Mouse (Mus musculus): ENCODE measurements around the gene Pithd1. TPM values are rescaled to one million over a fixed set of nuclear protein-coding genes. Genes with fewer than 3 reads are reported as not detected.
A peak's percentile ranks its signal among the peaks of the same experiment; 100 is the strongest.

Pithd1 gene
- total RNA-seq, 2 experiments from 2014 or later, result 24.4 to 72.0 TPM

DNA sequence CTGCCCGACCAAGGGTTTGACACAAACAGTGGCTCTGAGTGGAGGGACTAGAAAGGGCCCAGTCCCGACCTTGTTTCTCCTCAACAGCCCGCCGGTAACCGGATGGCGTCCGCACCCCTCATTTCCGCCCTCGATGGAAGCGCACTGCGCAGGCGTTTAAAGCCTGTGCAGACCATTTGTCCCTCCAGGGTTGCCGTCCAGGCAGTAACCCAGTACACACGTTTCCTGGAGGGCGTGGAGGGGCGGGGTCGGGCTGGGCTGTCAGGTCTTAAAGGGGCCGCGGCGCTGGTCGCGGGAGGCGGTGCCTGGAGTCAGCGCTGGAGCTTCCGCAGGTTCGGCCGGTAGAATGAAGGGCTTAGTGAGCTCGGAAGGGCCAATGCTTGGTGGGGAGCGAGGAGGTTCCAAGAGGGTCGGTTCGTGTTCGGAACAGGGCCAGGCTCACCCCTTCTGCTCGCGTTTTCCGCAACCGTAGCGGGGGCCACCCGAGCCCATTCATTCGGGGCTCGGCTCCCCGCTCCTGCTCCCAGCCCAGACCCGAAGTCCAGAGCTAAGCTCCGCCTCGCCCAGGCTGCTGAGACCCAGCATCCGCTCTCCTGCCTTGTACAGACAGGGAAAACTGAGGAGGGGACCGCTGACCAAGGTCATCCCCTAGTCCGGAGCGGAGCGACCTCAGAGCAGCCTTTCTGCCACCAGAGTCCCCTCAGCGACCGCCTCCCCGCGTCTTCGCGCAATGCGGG, 23.4 kb downstream of the Pithd1 start, which contains the start of gene Gale:
TSS of gene Gale (plus strand) at position 271 of the 737 bp plus-strand sequence.
- peak; percentile 82 for ATAC-seq (replicated peaks; ENCODE audit: low FRiP score, poor library complexity, severe bottlenecking)

DNA sequence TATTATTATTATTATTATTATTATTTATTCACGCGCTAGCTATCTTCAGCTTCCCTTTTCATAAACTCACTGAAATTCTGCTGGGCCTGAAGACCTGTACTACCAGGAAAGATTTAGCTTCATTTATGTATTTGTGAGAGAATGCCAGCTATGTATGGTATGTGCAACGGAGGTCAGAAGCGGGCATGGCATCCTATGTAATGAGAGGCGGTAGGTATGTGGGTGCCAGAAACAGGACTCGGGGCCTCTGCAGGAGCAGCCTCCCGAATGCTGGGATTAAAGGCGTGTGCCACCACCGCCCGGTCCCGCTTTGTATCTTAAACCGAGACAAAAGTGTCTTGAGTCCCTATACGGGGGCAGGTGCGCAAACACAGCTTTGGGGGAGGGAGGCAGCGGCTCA, 24.1 kb downstream of the Pithd1 start:
- peak; percentile 1 for ATAC-seq (replicated peaks; ENCODE audit: low FRiP score, poor library complexity, severe bottlenecking)

DNA sequence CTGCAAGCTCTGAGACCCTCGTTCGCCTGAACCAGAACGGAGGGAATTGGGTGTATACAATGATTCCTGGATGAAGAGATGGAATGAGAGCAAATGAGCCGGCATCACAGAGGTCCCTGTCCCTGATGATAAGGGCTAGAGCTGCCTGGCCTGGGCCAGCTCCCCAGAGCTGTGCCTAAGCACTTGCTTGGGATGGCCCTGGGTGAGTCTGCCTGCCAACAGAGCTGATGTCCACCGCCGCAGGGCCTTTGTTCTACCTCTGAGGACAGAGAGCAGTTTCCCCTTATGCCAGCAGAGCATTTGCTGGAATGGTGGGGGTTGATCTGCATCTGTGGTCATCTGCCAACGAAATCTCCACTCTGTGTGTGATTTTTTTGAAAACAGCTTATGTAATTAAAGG, 24.9 kb downstream of the Pithd1 start:
- ATAC-seq (replicated peaks; ENCODE audit: low FRiP score, poor library complexity, severe bottlenecking), result no peak

DNA sequence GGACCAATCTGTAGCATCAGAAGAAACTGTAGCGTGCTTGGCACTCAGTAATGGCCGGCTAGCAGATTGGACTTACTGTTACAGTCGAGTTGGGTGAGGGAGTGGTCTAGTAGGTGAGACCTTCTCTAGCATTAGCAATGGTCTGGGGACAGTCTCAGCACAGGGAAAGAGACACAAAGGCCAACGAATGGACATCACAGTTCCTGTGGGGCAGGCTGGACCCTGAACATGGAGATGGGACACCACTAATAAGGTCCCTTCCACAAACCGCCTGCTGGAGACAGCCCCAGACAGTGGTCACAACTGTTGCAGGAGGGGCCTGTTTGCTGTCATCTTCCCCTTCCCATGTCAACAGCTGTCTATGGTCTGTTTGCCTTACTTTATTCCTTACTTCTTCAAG, 25.4 kb downstream of the Pithd1 start:
- no peak for ATAC-seq (replicated peaks; ENCODE audit: low FRiP score, poor library complexity, severe bottlenecking)

- peak; percentile 59 for ATAC-seq (replicated peaks; ENCODE audit: low FRiP score, poor library complexity, severe bottlenecking)
Observed at GRCm38 (mm10) chr4:135960717-135961116, 26.3 kb downstream of the Pithd1 start.

DNA sequence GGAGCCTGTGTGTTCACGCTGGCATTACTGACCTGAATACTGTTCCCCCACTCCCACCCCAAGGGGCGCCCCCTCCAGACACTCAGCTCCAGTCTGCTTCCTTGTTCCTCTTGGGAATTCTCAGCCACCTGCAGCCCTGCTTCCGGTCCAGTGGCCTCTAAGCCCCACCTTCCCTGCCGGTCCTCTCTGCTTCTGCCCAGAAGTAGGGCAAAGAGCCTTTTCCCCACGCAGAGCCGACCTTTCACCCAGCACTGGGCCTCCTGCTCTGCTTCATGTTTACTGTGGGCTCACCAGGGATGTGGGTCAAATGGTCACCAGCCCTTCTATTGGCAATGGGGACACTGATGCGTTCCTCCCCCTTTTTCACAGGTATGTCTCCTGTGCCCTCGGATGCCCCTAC, 28.7 kb downstream of the Pithd1 start:
- ATAC-seq (replicated peaks; ENCODE audit: low FRiP score, poor library complexity, severe bottlenecking), result no peak

DNA sequence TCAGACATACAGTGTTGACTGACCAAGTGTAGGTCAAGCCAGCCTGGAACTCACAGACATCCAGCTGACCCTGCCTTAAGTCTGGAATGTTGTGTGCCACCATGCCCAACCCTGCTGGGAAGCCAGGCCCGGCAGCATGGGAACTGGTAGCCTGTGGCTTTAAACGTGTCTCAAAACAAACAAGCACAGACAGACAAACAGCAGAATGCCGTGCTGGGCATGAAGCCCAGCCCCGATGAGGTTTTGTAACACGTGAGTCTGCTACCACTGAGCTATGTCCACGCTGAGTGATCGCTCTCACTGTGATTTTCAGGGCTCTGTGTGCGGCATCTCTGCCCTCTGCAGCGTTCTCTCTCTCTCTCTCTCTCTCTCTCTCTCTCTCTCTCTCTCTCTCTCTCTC, 31.2 kb downstream of the Pithd1 start:
- no peak for ATAC-seq (replicated peaks; ENCODE audit: low FRiP score, poor library complexity, severe bottlenecking)

DNA sequence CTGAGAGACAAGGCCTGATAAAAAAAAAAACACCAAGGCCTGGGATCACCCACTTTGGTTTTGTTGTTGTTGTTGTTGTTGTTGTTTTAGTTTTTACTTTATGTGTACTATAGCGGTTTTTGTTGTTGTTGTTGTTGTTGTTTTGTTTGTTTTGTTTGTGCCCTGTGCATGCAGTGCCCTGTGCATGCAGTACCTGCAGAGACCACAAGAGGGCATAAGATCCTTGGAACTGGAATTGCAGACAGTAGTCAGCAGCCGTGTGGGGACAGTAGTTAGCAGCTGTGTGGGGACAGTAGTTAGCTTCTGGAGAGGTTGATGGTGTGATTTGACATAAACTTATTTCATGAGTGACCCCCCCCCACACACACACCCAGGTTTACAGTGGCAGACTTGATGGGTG, 32.8 kb downstream of the Pithd1 start:
- peak; percentile 79 for ATAC-seq (replicated peaks; ENCODE audit: low FRiP score, poor library complexity, severe bottlenecking)

- no peak for ATAC-seq (replicated peaks; ENCODE audit: low FRiP score, poor library complexity, severe bottlenecking)
Observed at GRCm38 (mm10) chr4:135953179-135953578, 33.9 kb downstream of the Pithd1 start.

- no peak for ATAC-seq (replicated peaks; ENCODE audit: low FRiP score, poor library complexity, severe bottlenecking)
Observed at GRCm38 (mm10) chr4:135951505-135951904, 35.6 kb downstream of the Pithd1 start.

- ATAC-seq (replicated peaks; ENCODE audit: low FRiP score, poor library complexity, severe bottlenecking), result no peak
Observed at GRCm38 (mm10) chr4:135950365-135950764, 36.7 kb downstream of the Pithd1 start.

DNA sequence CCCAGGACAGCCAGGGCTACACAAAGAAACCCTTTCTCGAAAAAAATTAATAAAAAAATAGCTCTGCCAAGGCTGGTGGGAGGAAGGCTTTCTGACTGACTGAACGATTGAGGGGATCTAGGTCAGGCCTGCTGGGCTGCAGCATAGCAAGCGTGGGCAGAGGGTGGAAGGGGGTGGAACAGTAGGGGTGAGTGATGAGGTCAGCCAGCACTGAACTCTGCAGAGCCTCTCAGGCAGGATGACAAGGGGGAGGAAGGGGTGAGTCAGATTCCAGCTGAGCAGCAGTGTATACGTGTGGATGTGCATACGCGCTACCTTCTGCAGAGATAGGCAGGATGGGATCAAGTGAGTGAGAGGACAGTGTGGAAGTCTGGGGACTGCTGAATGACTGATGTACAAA, 37.2 kb downstream of the Pithd1 start:
- ATAC-seq (replicated peaks; ENCODE audit: low FRiP score, poor library complexity, severe bottlenecking), result no peak

- no peak for ATAC-seq (replicated peaks; ENCODE audit: low FRiP score, poor library complexity, severe bottlenecking)
Observed at GRCm38 (mm10) chr4:135949475-135949874, 37.6 kb downstream of the Pithd1 start.

DNA sequence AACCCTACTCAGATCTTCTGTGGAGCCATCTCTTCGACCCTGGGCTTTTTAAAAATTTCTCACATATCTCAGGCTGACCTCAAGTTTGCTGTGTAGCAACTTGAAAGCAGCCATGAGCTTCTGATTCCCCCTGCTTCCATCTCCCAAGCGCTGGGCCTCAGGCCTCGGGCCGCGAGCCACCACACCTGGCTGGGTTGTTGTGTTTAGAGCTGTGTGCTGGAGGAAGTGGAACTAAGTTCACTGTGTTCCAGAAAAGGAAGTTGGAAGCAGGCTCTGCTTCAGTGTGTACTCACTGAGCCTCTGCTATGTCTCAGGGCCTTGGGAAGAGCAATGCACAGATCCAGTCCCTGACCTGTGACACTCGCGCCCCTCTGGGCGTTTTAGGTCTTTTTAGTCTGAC, 38.9 kb downstream of the Pithd1 start:
- ATAC-seq (replicated peaks; ENCODE audit: low FRiP score, poor library complexity, severe bottlenecking), result no peak

GRCm38 (mm10) chr4:135946659-135947301, 40.3 kb downstream of the Pithd1 start:
- ATAC-seq (replicated peaks; ENCODE audit: low FRiP score, poor library complexity, severe bottlenecking), result peak; percentile 48

GRCm38 (mm10) chr4:135946278-135946658, 40.8 kb downstream of the Pithd1 start, which contains the start of gene Hmgcl:
TSS of gene Hmgcl (plus strand) at chr4:135946448.
- ATAC-seq (replicated peaks; ENCODE audit: low FRiP score, poor library complexity, severe bottlenecking), result peak; percentile 99

GRCm38 (mm10) chr4:135945706-135946105, 41.4 kb downstream of the Pithd1 start:
- ATAC-seq (replicated peaks; ENCODE audit: low FRiP score, poor library complexity, severe bottlenecking), result no peak

- ATAC-seq (replicated peaks; ENCODE audit: low FRiP score, poor library complexity, severe bottlenecking), result no peak
Observed at GRCm38 (mm10) chr4:135943389-135943788, 43.7 kb downstream of the Pithd1 start.

- ATAC-seq (replicated peaks; ENCODE audit: low FRiP score, poor library complexity, severe bottlenecking), result no peak
Observed at GRCm38 (mm10) chr4:135942193-135942592, 44.9 kb downstream of the Pithd1 start.

- peak; percentile 67 for ATAC-seq (replicated peaks; ENCODE audit: low FRiP score, poor library complexity, severe bottlenecking)
Observed at GRCm38 (mm10) chr4:135941026-135941425, 46.0 kb downstream of the Pithd1 start.

DNA sequence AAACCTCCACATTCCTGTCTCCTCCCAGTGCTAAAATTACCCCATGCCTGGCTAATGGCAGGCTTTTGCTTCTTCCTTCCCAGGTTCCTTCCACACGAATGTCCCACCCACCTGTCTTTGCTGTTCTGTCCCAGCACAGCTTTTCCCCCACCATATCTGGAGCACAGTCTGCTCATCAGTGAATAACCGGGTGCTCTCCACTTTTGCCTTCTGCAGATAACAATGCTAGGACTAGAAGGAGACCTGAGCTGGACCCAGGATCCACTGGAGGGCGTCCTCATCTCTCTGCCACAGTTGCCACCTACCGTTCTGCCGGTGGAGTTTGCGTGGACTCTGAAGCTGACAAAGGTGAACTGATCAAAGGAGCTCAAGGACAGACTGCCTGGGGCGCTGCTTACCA, 48.2 kb downstream of the Pithd1 start:
- no peak for ATAC-seq (replicated peaks; ENCODE audit: low FRiP score, poor library complexity, severe bottlenecking)

Measured in erythroblast, adult 5-6 weeks (primary cell).